Mouse (Mus musculus): ENCODE results near the gene Sox5. TPM values are rescaled to one million over a fixed set of nuclear protein-coding genes. Genes with fewer than 3 reads are reported as not detected.

The Sox5 gene
- polyA plus RNA-seq, 2 experiments: 1.6 to 1.7 TPM

DNA sequence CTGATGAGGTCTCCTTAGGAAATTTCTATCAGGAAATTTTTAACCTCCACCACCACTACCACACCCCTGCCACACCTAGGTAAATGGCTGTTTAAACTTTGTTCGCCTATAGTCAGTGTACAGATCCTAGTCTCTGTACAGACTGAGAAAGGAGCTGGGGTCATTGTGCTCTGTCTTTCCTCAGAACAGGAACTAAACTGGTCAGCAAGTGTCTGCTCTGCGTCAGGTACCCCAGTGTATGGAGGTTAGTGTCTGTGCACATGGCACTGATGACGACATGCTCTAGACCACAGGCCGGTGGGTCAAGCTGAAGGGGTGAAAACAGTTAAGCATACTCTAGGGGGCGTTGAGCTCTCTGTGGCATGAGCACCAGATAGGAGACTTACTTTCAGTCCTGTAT is 605.1 kb downstream of the Sox5 start:
- Histone ChIP-seq H3K4me1 (replicated peaks; ENCODE audit: control insufficient read depth in 2 of 2, insufficient read depth in 2 of 2, low read length in 1 of 2) (no peaks in the 10 kb centered on the region), H3K27me3 (ENCODE audit: control insufficient read depth, insufficient read depth, low read length) (no peaks in the 10 kb centered on the region), H3K4me3 (ENCODE audit: insufficient read depth in 1 of 2, low read depth in 2 of 2, low read length in 2 of 2) (no peak overlapping the region), H3K36me3 (replicated peaks; ENCODE audit: control insufficient read depth, insufficient read depth, low read depth) (no peaks in the 10 kb centered on the region), H3K4me2 (ENCODE audit: low read depth) (no peak overlapping the region), H3K9me3 (ENCODE audit: control insufficient read depth, low read length) (no peaks in the 10 kb centered on the region), H3K9ac (replicated peaks) (no peak overlapping the region), H3K27ac (no peak overlapping the region)
- WGBS (ENCODE audit: insufficient replicate concordance): 59% methylated on average over 5 of the region's 5 CpGs
- ATAC-seq (ENCODE audit: insufficient read depth) (no peak), DNase-seq (ENCODE audit: low read depth in 3 of 3, low spot score in 3 of 3) (no peak)
- TF ChIP-seq EP300 (IDR thresholded peaks at IDR 0.05; ENCODE audit: low read depth): no peak
- TF ChIP-seq CTCF (IDR thresholded peaks at IDR 0.05; ENCODE audit: low read depth): no peak

DNA sequence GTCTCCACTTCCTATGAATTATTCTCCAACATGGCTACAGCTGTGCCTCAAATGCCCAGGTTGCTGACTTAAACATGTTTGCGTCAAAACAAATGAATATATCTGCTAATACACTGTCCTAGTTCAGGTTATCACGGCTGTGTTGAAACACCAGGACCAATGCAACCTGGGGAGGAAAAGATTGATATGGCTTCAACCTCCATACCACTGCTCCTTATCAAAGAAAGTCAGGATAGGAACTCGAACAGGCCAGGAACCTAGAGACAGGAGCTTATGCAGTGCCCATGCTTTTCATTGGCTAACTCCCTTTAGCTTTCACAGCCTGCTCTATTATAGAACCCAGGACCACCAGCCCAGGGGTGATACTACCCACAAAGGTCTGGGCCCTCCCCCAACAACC is 606.2 kb downstream of the Sox5 start:
- Histone ChIP-seq H3K4me3 (ENCODE audit: insufficient read depth in 1 of 2, low read depth in 2 of 2, low read length in 2 of 2) (no peak overlapping the region), H3K27ac (no peak overlapping the region), H3K4me2 (ENCODE audit: low read depth) (no peak overlapping the region), H3K36me3 (replicated peaks; ENCODE audit: control insufficient read depth, insufficient read depth, low read depth) (no peaks in the 10 kb centered on the region), H3K4me1 (replicated peaks; ENCODE audit: control insufficient read depth in 2 of 2, insufficient read depth in 2 of 2, low read length in 1 of 2) (no peaks in the 10 kb centered on the region), H3K9ac (replicated peaks) (no peak overlapping the region), H3K9me3 (ENCODE audit: control insufficient read depth, low read length) (no peaks in the 10 kb centered on the region), H3K27me3 (ENCODE audit: control insufficient read depth, insufficient read depth, low read length) (no peaks in the 10 kb centered on the region)
- TF ChIP-seq CTCF (IDR thresholded peaks at IDR 0.05; ENCODE audit: low read depth) (no peak), EP300 (IDR thresholded peaks at IDR 0.05; ENCODE audit: low read depth) (no peak)
- WGBS (ENCODE audit: insufficient replicate concordance): 43% methylated on average over 3 of the region's 3 CpGs
- ATAC-seq (ENCODE audit: insufficient read depth) (no peak), DNase-seq (ENCODE audit: low read depth in 3 of 3, low spot score in 3 of 3) (no peak)

DNA sequence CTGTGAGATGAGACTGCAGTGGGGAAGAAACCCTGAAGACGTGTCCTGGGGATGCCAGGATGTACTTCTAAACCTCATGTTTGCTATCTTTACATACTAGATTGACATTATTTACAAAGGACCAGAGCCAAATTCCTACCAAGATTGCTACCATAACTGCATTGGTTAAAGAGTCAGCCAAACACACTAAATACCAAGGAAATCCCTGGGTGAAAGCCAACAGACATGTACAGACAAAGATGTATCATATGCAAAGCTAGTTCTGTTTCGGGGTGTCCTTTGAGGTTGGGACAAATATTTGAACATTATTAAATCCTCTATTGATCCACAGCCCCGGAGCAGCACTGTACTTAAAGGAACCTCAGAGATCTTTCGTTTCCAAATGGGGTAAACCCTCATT is 611.2 kb downstream of the Sox5 start:
- DNase-seq (ENCODE audit: low read depth in 3 of 3, low spot score in 3 of 3): no peak
- H3K27me3 ChIP-seq (ENCODE audit: control insufficient read depth, insufficient read depth, low read length): no peaks in the 10 kb centered on the region
- no peak overlapping the region for H3K4me3 ChIP-seq (ENCODE audit: insufficient read depth in 1 of 2, low read depth in 2 of 2, low read length in 2 of 2)
- WGBS (ENCODE audit: insufficient replicate concordance): 50% methylated on average over 4 of the region's 4 CpGs
- H3K4me2 ChIP-seq (ENCODE audit: low read depth): no peak overlapping the region
- no peaks in the 10 kb centered on the region for H3K4me1 ChIP-seq (replicated peaks; ENCODE audit: control insufficient read depth in 2 of 2, insufficient read depth in 2 of 2, low read length in 1 of 2)
- no peak for ATAC-seq (ENCODE audit: insufficient read depth)
- no peak overlapping the region for H3K27ac ChIP-seq
- H3K36me3 ChIP-seq (replicated peaks; ENCODE audit: control insufficient read depth, insufficient read depth, low read depth): no peaks in the 10 kb centered on the region
- H3K9ac ChIP-seq (replicated peaks): no peak overlapping the region
- H3K9me3 ChIP-seq (ENCODE audit: control insufficient read depth, low read length): no peaks in the 10 kb centered on the region
- TF ChIP-seq EP300 (IDR thresholded peaks at IDR 0.05; ENCODE audit: low read depth): no peak
- no peak for TF ChIP-seq CTCF (IDR thresholded peaks at IDR 0.05; ENCODE audit: low read depth)

GRCm38 (mm10) chr6:144169791-144170190 is 612.0 kb downstream of the Sox5 start:
- DNase-seq (ENCODE audit: low read depth in 3 of 3, low spot score in 3 of 3) (no peak), ATAC-seq (ENCODE audit: insufficient read depth) (no peak)
- Histone ChIP-seq H3K4me2 (ENCODE audit: low read depth) (no peak overlapping the region), H3K4me1 (replicated peaks; ENCODE audit: control insufficient read depth in 2 of 2, insufficient read depth in 2 of 2, low read length in 1 of 2) (no peaks in the 10 kb centered on the region), H3K27ac (no peak overlapping the region), H3K9ac (replicated peaks) (no peak overlapping the region), H3K36me3 (replicated peaks; ENCODE audit: control insufficient read depth, insufficient read depth, low read depth) (no peaks in the 10 kb centered on the region), H3K4me3 (ENCODE audit: insufficient read depth in 1 of 2, low read depth in 2 of 2, low read length in 2 of 2) (no peak overlapping the region), H3K27me3 (ENCODE audit: control insufficient read depth, insufficient read depth, low read length) (no peaks in the 10 kb centered on the region), H3K9me3 (ENCODE audit: control insufficient read depth, low read length) (no peaks in the 10 kb centered on the region)
- WGBS (ENCODE audit: insufficient replicate concordance): 47% methylated on average over 4 of the region's 4 CpGs
- TF ChIP-seq EP300 (IDR thresholded peaks at IDR 0.05; ENCODE audit: low read depth) (no peak), CTCF (IDR thresholded peaks at IDR 0.05; ENCODE audit: low read depth) (no peak)

DNA sequence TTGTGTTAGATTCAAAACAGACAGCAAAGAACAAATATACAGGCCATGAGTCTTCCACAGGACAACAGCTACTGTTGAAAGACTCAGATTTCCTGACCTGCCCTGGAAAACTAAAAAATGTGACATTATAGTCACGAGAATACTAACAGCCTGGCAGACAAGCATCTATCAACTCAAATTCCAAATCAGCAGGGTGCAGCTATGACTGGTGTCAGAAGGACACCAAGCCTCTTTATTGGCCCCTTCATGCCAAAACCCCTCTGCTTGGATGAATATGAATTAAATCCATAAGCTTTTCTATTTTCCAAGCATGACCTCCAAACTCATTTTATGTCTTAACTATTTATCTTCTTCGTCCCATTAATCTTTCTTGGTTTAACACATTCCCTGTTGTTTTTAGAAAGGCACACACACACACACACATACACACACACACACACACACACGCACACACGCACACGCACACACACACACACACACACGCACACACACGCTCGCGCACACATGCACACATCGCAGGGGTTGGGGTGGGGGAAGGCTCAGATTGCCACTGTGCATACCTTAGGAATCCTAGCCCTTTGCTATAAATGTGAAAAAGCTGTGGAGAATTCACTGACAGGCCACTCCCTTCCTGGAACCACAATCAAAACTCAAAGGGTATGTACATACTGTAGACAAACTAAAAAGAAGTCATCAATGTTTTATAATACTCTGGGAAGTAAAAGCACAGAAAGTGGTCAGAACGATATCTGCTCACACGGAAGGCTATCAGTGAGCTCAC is 612.9 kb downstream of the Sox5 start:
- Histone ChIP-seq H3K36me3 (replicated peaks; ENCODE audit: control insufficient read depth, insufficient read depth, low read depth) (no peaks in the 10 kb centered on the region), H3K9ac (replicated peaks) (no peak overlapping the region), H3K4me3 (ENCODE audit: insufficient read depth in 1 of 2, low read depth in 2 of 2, low read length in 2 of 2) (no peak overlapping the region), H3K9me3 (ENCODE audit: control insufficient read depth, low read length) (no peaks in the 10 kb centered on the region), H3K4me1 (replicated peaks; ENCODE audit: control insufficient read depth in 2 of 2, insufficient read depth in 2 of 2, low read length in 1 of 2) (no peaks in the 10 kb centered on the region), H3K27me3 (ENCODE audit: control insufficient read depth, insufficient read depth, low read length) (no peaks in the 10 kb centered on the region), H3K4me2 (ENCODE audit: low read depth) (no peak overlapping the region), H3K27ac (no peak overlapping the region)
- TF ChIP-seq EP300 (IDR thresholded peaks at IDR 0.05; ENCODE audit: low read depth) (no peak), CTCF (IDR thresholded peaks at IDR 0.05; ENCODE audit: low read depth) (no peak)
- ATAC-seq (ENCODE audit: insufficient read depth): no peak
- 63% methylated on average over 12 of the region's 12 CpGs for WGBS (ENCODE audit: insufficient replicate concordance)
- no peak for DNase-seq (ENCODE audit: low read depth in 3 of 3, low spot score in 3 of 3)

All from liver, embryonic 14.5 days (tissue).